Mouse (Mus musculus) heart, postnatal 0 days (tissue): ENCODE measurements around the gene Mrln.

Source experiments
- CTCF ChIP-seq: IDR thresholded peaks from 2 replicates; pipeline ENCODE4 v1.5.1; 2016; ENCODE audit warnings: antibody characterized with exemption, control low read depth, low read depth
- EP300 ChIP-seq: IDR thresholded peaks from 2 replicates; pipeline ENCODE4 v1.6.1; 2016; ENCODE audit warnings: antibody characterized with exemption, low read depth

DNA sequence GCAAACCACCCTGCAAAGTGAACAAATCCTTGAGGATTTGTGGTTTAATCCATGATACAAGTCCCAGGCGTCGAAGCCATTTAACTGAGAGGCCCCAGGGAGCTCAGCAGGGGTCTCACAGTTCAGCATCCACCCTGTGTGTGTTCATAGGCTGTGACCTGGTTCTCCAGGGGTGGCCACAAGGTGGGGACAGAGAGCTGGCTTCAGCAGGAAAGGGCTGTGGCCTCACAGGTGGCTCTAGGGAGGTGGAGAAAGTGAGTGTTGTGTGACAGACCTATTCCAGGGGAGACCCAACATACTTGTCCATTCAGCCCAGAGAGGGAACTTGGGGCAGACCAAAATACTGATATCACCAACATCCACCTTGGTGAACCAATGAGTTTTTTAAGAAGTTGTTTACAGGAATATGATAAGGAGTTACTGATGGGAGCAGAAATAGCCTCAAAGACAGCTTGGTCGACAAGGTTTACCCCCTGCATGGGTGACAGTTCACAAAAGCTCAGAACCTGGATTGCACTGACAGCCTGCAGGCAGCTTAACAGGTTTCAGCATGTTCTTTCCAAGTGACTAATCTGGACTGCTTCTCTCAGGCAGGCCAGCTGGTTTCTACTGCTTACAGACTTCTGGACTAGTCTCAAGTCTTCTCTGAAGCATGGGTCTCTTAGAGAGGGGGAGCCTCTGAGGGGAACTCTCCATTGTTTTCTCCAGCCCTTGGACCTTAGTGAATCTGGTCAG lies 47.9 kb upstream of the Mrln start:
- TF ChIP-seq CTCF (peak; percentile 56), EP300 (no peak)
